Mouse (Mus musculus) heart, embryonic 12.5 days (tissue): Measurements from ENCODE around the gene Nr5a1. TPM values are rescaled to one million over a fixed set of nuclear protein-coding genes. Genes with fewer than 3 reads are reported as not detected.

ENCODE experiments used
- ATAC-seq: fragments of 200-750 bp; cut with Nextera tagmentation; 2 replicates; pipeline ENCODE4 v1.8.0; 2017; ENCODE audit warnings: moderate TSS enrichment, moderate library complexity; ENCODE audit not compliant: insufficient number of reproducible peaks, low FRiP score
- H3K27ac ChIP-seq: fragments of 300-500 bp; sonication (generic); 2 replicates; pipeline ENCODE4 v1.5.1; 2016; ENCODE audit warnings: mild to moderate bottlenecking, moderate library complexity; ENCODE audit not compliant: poor library complexity, severe bottlenecking
- H3K27me3 ChIP-seq: fragments of 300-500 bp; sonication (generic); replicated peaks from 2 replicates; pipeline ENCODE4 v1.6.1; 2016; ENCODE audit warnings: mild to moderate bottlenecking, moderate library complexity
- H3K36me3 ChIP-seq: fragments of 300-500 bp; sonication (generic); 2 replicates; pipeline ENCODE4 v1.6.1; 2016; ENCODE audit warnings: mild to moderate bottlenecking, moderate library complexity
- H3K4me1 ChIP-seq: fragments of 300-500 bp; sonication (generic); replicated peaks from 2 replicates; pipeline ENCODE4 v1.6.1; 2016; ENCODE audit warnings: mild to moderate bottlenecking
- H3K4me2 ChIP-seq: fragments of 300-500 bp; sonication (generic); 2 replicates; pipeline ENCODE4 v1.6.1; 2016; ENCODE audit warnings: mild to moderate bottlenecking, moderate library complexity
- H3K4me3 ChIP-seq: fragments of 300-500 bp; sonication (generic); 2 replicates; pipeline ENCODE4 v1.5.1; 2016; ENCODE audit warnings: mild to moderate bottlenecking
- H3K9ac ChIP-seq: fragments of 300-500 bp; sonication (generic); 2 replicates; pipeline ENCODE4 v1.6.1; 2016; ENCODE audit warnings: mild to moderate bottlenecking, moderate library complexity
- H3K9me3 ChIP-seq: fragments of 300-500 bp; sonication (generic); replicated peaks from 2 replicates; pipeline ENCODE4 v1.6.1; 2016; ENCODE audit warnings: mild to moderate bottlenecking, moderate library complexity
- WGBS: fragments of 180-500 bp; shearing (Covaris S2); methylation state at CpG from one replicate; pipeline ENCODE4 v1.1.7; 2016; 5-methylcytosine and 5-hydroxymethylcytosine counted together
- polyA plus RNA-seq: library from polyadenylated mRNA; unstranded; fragments of >200 nt; fragmentation: Nextera tagmentation; extraction: Ambion mirVana; gene quantifications from 2 replicates; pipeline ENCODE4 v1.2.1, GENCODE M21; 2016

The Nr5a1 gene
- polyA plus RNA-seq = not detected in 2 replicates

- H3K9ac ChIP-seq = no peak within 1 kb of the TSS
These were observed at the start of gene Nr5a1 for GRCm38 (mm10) chr2:38714324-38714723. TSS of gene Nr5a1 (minus strand) at chr2:38714542.

GRCm38 (mm10) chr2:38739847-38740246 is 25.5 kb upstream of the Nr5a1 start:
- Histone ChIP-seq H3K4me1 (no peaks in the 10 kb centered on the region), H3K4me3 (no peak overlapping the region), H3K4me2 (no peak overlapping the region), H3K27ac (no peak overlapping the region), H3K36me3 (peaks cover 8% of the 10 kb centered on the region), H3K27me3 (no peaks in the 10 kb centered on the region; the same call in 1 of the 2 replicates), H3K9me3 (no peaks in the 10 kb centered on the region), H3K9ac (no peak overlapping the region)
- WGBS = 67% methylated on average over 3 of the region's 3 CpGs
- ATAC-seq = no peak

More at GRCm38 (mm10) chr2:38714324-38714723, at the start of gene Nr5a1:
- no peak for ATAC-seq
- Histone ChIP-seq H3K27me3 (peaks cover 66% of the 10 kb centered on the region), H3K4me1 (peaks cover 40% of the 10 kb centered on the region), H3K27ac (no peak within 1 kb of the TSS), H3K4me2 (no peak within 1 kb of the TSS), H3K4me3 (no peak within 1 kb of the TSS), H3K9me3 (no peaks in the 10 kb centered on the region), H3K36me3 (no peaks in the 10 kb centered on the region)
- WGBS = 87% methylated on average over 13 of the region's 13 CpGs

DNA sequence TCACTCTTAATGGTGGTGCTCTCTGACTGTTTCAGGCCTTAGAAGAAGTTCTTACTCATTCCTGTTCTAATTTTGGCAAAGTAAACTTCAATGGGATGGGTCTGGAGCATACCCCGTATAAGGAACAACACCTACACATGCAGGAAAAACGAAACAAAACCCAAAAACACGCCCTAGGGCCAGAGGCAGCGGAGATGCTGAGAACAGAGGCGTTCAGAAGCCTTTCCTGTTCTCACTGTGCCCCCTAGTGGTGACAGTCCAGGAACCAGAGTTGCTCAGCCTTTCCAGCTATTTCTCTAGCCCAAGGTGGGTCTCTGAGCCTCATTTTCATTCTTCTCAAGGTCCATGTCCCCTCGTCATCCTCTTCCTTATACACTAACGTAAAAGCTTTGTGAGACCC is 25.1 kb upstream of the Nr5a1 start:
- no peak; the same call in 1 of the 2 replicates for ATAC-seq
- Histone ChIP-seq H3K4me3 (no peak overlapping the region), H3K27ac (no peak overlapping the region), H3K4me2 (no peak overlapping the region), H3K4me1 (no peaks in the 10 kb centered on the region), H3K9ac (no peak overlapping the region), H3K27me3 (no peaks in the 10 kb centered on the region; the same call in 1 of the 2 replicates), H3K9me3 (no peaks in the 10 kb centered on the region), H3K36me3 (peaks cover 8% of the 10 kb centered on the region)
- WGBS = 23% methylated on average over 7 of the region's 7 CpGs

- H3K27ac ChIP-seq = no peak overlapping the region
- no peak overlapping the region for H3K4me3 ChIP-seq
- no peak for ATAC-seq
- peaks cover 8% of the 10 kb centered on the region for H3K36me3 ChIP-seq
- H3K27me3 ChIP-seq = no peaks in the 10 kb centered on the region; the same call in 1 of the 2 replicates
- H3K4me1 ChIP-seq = no peaks in the 10 kb centered on the region
- no peaks in the 10 kb centered on the region for H3K9me3 ChIP-seq
- no peak overlapping the region for H3K4me2 ChIP-seq
- WGBS = 86% methylated on average over 14 of the region's 14 CpGs
- H3K9ac ChIP-seq = no peak overlapping the region
These were observed 24.4 kb upstream of the Nr5a1 start for GRCm38 (mm10) chr2:38738601-38739301.

GRCm38 (mm10) chr2:38735740-38736139 is 21.4 kb upstream of the Nr5a1 start:
- peaks cover 8% of the 10 kb centered on the region; the same call in 1 of the 2 replicates for H3K36me3 ChIP-seq
- no peaks in the 10 kb centered on the region for H3K9me3 ChIP-seq
- H3K27ac ChIP-seq = no peak overlapping the region
- H3K27me3 ChIP-seq = no peaks in the 10 kb centered on the region; the same call in 1 of the 2 replicates
- H3K4me3 ChIP-seq = no peak overlapping the region
- no peak overlapping the region for H3K9ac ChIP-seq
- H3K4me1 ChIP-seq = no peaks in the 10 kb centered on the region
- no peak overlapping the region for H3K4me2 ChIP-seq
- no peak for ATAC-seq

DNA sequence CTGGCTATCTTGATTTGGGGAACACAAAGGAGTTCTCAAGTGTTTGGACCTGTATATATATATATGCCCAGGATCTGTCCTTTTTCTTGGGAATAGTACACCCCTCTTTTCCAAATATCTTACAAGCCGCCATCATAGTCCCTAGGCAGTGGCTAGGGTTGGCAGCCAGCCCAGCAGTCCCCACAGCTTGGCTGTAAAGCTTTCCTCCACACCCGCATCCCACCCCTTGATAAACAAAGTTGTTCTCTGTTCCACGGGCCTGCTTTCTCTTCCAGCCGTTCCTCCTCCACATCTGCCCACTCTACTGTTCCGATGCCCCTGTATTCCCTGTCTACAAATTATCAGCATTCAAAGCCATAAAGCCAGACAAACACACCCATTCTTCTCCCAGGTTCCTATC is 20.4 kb upstream of the Nr5a1 start:
- H3K4me3 ChIP-seq = no peak overlapping the region
- H3K9me3 ChIP-seq = no peaks in the 10 kb centered on the region
- peaks cover 9% of the 10 kb centered on the region; the same call in 1 of the 2 replicates for H3K36me3 ChIP-seq
- WGBS = 60% methylated on average over 5 of the region's 5 CpGs
- no peak for ATAC-seq
- H3K27ac ChIP-seq = no peak overlapping the region
- H3K4me1 ChIP-seq = no peaks in the 10 kb centered on the region
- no peaks in the 10 kb centered on the region; the same call in 1 of the 2 replicates for H3K27me3 ChIP-seq
- no peak overlapping the region for H3K9ac ChIP-seq
- no peak overlapping the region for H3K4me2 ChIP-seq

DNA sequence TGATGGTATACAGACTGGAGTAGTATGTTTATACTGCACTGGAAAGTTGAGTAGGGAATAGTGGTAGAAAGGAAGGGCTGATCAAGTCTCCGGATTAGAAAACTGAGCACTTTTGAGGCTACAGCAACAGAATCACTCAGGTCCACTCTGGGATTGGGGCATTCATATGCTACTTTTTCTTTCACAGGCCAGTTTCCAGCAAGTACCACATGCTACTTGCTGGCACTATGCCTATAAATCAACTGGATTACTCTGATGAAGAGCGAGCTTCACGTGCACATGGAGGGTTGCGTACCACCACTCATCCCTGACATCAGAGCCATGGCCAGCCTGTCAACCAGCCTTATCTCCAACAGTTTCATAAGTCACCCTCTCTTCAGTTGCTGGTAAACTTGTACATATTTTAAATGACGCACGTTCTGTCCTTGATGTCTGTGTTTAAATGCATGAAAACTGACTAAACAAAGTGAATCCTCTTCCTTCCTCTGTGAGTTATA is 16.0 kb upstream of the Nr5a1 start:
- H3K4me3 ChIP-seq = no peak overlapping the region
- no peak overlapping the region for H3K27ac ChIP-seq
- WGBS = 91% methylated on average over 6 of the region's 6 CpGs
- H3K4me2 ChIP-seq = no peak overlapping the region
- H3K36me3 ChIP-seq = 0 out of 2 replicates have a peak, but pooled peaks cover 7% of the 10 kb centered on the region
- ATAC-seq = no peak
- H3K4me1 ChIP-seq = no peaks in the 10 kb centered on the region
- H3K9me3 ChIP-seq = no peaks in the 10 kb centered on the region
- no peak overlapping the region for H3K9ac ChIP-seq
- H3K27me3 ChIP-seq = no peaks in the 10 kb centered on the region

DNA sequence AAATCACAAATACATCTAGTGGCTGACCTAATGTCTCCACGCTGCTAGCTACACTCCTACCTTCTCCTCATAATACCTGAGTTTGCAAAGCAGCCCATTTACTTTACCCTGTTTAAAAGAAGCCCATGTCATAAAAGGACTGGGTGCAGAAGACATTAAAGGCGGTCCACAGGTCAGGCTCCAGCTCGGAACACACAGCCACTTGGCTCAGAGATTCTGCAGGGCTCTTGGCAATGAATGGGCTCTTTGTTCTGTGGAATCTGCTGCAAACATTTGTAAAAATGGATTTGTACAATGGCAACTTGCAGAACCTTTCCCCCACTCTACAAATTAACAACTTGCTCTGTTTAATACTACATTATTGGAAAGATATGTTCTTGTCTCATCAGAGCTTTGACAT is 11.1 kb upstream of the Nr5a1 start:
- H3K4me3 ChIP-seq = no peak overlapping the region
- no peak overlapping the region for H3K4me2 ChIP-seq
- H3K27ac ChIP-seq = no peak overlapping the region
- no peaks in the 10 kb centered on the region for H3K9me3 ChIP-seq
- 0 out of 2 replicates have a peak, but pooled peaks cover 12% of the 10 kb centered on the region for H3K4me1 ChIP-seq
- 0 out of 2 replicates have a peak, but pooled peaks cover 3% of the 10 kb centered on the region for H3K36me3 ChIP-seq
- no peaks in the 10 kb centered on the region for H3K27me3 ChIP-seq
- WGBS = 58% methylated on average over 3 of the region's 3 CpGs
- H3K9ac ChIP-seq = no peak overlapping the region
- no peak for ATAC-seq

- Histone ChIP-seq H3K4me2 (no peak overlapping the region), H3K27ac (no peak overlapping the region), H3K4me1 (peaks cover 24% of the 10 kb centered on the region), H3K4me3 (no peak overlapping the region), H3K27me3 (0 out of 2 replicates have a peak, but pooled peaks cover under 1% of the 10 kb centered on the region), H3K9me3 (no peaks in the 10 kb centered on the region), H3K9ac (no peak overlapping the region), H3K36me3 (no peaks in the 10 kb centered on the region)
- ATAC-seq = no peak
- WGBS = 67% methylated on average over 4 of the region's 4 CpGs
These were observed 9.0 kb upstream of the Nr5a1 start for GRCm38 (mm10) chr2:38723378-38723777.

- Histone ChIP-seq H3K9me3 (no peaks in the 10 kb centered on the region), H3K27me3 (0 out of 2 replicates have a peak, but pooled peaks cover 6% of the 10 kb centered on the region), H3K4me1 (peaks cover 33% of the 10 kb centered on the region), H3K4me3 (no peak overlapping the region), H3K9ac (no peak overlapping the region), H3K4me2 (no peak overlapping the region), H3K27ac (no peak overlapping the region), H3K36me3 (no peaks in the 10 kb centered on the region)
- ATAC-seq = no peak
- WGBS = 54% methylated on average over 4 of the region's 4 CpGs
These were observed 7.7 kb upstream of the Nr5a1 start for GRCm38 (mm10) chr2:38722076-38722475.

- H3K9me3 ChIP-seq = no peaks in the 10 kb centered on the region
- peaks cover 33% of the 10 kb centered on the region for H3K4me1 ChIP-seq
- H3K4me3 ChIP-seq = no peak overlapping the region
- no peaks in the 10 kb centered on the region for H3K36me3 ChIP-seq
- WGBS = 83% methylated on average over 2 of the region's 2 CpGs
- H3K27ac ChIP-seq = no peak overlapping the region
- H3K9ac ChIP-seq = no peak overlapping the region
- ATAC-seq = no peak
- peaks cover 11% of the 10 kb centered on the region; the same call in 1 of the 2 replicates for H3K27me3 ChIP-seq
- no peak overlapping the region for H3K4me2 ChIP-seq
These were observed 6.3 kb upstream of the Nr5a1 start for GRCm38 (mm10) chr2:38720661-38721060.
